Mouse (Mus musculus): ENCODE results near the gene Acat2. TPM values are rescaled to one million over a fixed set of nuclear protein-coding genes. Genes with fewer than 3 reads are reported as not detected.
"Not testable (repeated sequence)": the region's sequence is repeated elsewhere in the genome, so short reads cannot be mapped to it uniquely, and the experiment has no call there.

Acat2 gene
- polyA plus RNA-seq, 1 experiment from 2014 or later, result 188 TPM

DNA sequence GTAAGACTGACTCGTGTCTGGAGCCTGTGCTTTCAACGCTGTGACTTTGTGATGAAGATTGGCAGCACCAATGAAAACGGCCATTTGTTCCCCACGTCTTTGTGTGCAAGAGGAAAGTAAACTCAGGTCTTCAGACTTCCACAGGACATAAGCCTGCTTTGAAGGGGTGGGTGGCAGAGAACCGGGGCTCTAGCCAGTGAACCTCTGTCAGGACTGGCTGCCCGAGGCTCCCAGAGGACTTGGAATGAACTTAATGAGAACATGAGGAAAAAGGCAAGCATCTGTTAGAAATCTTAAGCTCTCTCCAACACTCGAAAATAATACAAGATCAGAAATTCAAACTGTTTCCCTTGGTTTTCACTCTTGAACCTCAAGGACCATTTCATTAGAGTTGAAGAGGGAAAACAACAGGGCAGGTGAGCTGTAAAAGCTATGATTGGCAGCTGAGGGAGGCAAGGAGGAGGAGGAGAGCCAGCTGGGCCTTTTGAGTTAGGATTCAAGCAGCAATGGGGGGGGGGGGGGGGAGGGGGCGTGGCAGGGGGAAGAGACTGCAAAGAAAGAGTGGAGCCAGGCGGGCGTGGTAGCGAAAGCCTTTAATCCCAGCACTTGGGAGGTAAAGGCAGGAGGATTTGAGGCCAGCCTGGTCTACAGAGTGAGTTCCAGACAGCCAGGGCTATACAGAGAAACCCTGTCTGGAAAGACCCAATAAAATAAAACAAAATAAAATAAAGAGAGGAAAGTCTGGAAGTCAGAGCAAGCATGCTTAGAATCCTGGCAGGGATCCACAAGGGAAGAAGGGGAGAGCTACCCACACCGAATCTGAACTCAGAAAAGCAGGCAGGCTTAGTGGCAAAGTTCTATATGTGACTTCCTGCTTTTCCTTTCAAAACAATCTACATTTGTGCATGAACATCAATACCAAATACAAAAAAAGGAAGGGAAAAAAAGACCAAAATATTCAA lies 56.9 kb downstream of the Acat2 start:
- Histone ChIP-seq H3K9ac (replicated peaks; ENCODE audit: low read depth, low read length) (no peak overlapping the region), H3K27ac (ENCODE audit: low read depth, low read length) (no peak overlapping the region), H3K27me3 (ENCODE audit: control insufficient read depth, insufficient read depth, low read length) (no peaks in the 10 kb centered on the region), H3K4me1 (ENCODE audit: control insufficient read depth, insufficient read depth, low read length) (no peaks in the 10 kb centered on the region), H3K4me2 (ENCODE audit: low read depth, low read length) (no peak overlapping the region), H3K36me3 (ENCODE audit: control insufficient read depth, insufficient read depth, low read length) (0 out of 2 replicates have a peak, but pooled peaks cover 6% of the 10 kb centered on the region), H3K9me3 (ENCODE audit: control insufficient read depth, low read length) (no peaks in the 10 kb centered on the region), H3K4me3 (ENCODE audit: low read depth, low read length) (no peak overlapping the region)
- WGBS, result 40% methylated on average over 11 of the region's 12 CpGs
- no peak for ATAC-seq (ENCODE audit: low read depth)

DNA sequence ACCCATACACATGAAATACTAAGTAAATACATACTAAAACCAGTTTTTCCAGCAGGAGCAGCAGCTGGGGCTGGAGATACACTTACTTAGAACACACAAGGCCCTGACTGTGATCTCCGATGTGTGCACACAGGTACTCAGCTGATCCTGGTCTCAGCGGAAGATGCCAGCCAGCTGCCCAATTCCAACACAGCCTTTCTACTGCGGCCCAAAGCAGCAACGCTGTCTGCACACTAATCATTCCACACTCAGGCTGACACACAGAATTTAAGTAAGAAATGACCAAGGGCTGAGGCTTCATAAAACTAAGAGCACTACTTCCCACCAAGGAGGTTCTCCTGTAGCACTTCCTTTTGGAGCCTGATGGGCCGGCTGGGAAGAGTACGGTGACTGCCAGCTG lies 58.3 kb downstream of the Acat2 start:
- H3K27ac ChIP-seq (ENCODE audit: low read depth, low read length), result no peak overlapping the region
- no peak overlapping the region for H3K4me3 ChIP-seq (ENCODE audit: low read depth, low read length)
- 96% methylated on average over 6 of the region's 6 CpGs for WGBS
- no peaks in the 10 kb centered on the region for H3K9me3 ChIP-seq (ENCODE audit: control insufficient read depth, low read length)
- H3K27me3 ChIP-seq (ENCODE audit: control insufficient read depth, insufficient read depth, low read length), result no peaks in the 10 kb centered on the region
- H3K9ac ChIP-seq (replicated peaks; ENCODE audit: low read depth, low read length), result no peak overlapping the region
- 0 out of 2 replicates have a peak, but pooled peaks cover 6% of the 10 kb centered on the region for H3K36me3 ChIP-seq (ENCODE audit: control insufficient read depth, insufficient read depth, low read length)
- no peak overlapping the region for H3K4me2 ChIP-seq (ENCODE audit: low read depth, low read length)
- no peaks in the 10 kb centered on the region for H3K4me1 ChIP-seq (ENCODE audit: control insufficient read depth, insufficient read depth, low read length)
- ATAC-seq (ENCODE audit: low read depth), result no peak

DNA sequence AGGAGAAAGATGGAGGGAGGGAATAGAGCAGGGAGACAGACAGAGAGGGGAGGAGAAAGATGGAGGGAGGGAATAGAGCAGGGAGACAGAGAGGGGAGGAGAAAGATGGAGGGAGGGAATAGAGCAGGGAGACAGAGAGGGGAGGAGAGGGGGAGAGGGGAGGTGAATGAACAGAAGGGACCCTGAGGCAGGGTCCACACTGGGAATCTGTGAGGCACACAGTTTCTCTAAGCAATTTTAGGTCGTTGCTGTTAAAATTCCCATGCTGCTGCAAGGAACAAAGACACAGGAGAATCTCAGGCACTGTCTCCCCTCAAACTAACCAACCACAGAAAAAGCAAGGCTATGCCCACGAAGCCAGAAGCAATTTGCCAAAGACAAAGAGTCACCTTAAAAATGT lies 61.9 kb downstream of the Acat2 start:
- H3K9ac ChIP-seq (replicated peaks; ENCODE audit: low read depth, low read length); H3K27ac ChIP-seq (ENCODE audit: low read depth, low read length); H3K9me3 ChIP-seq (ENCODE audit: control insufficient read depth, low read length); H3K36me3 ChIP-seq (ENCODE audit: control insufficient read depth, insufficient read depth, low read length); H3K27me3 ChIP-seq (ENCODE audit: control insufficient read depth, insufficient read depth, low read length); H3K4me3 ChIP-seq (ENCODE audit: low read depth, low read length); H3K4me2 ChIP-seq (ENCODE audit: low read depth, low read length); ATAC-seq (ENCODE audit: low read depth); H3K4me1 ChIP-seq (ENCODE audit: control insufficient read depth, insufficient read depth, low read length): not testable (repeated sequence)
- WGBS, result 43% methylated on average over 2 of the region's 2 CpGs

DNA sequence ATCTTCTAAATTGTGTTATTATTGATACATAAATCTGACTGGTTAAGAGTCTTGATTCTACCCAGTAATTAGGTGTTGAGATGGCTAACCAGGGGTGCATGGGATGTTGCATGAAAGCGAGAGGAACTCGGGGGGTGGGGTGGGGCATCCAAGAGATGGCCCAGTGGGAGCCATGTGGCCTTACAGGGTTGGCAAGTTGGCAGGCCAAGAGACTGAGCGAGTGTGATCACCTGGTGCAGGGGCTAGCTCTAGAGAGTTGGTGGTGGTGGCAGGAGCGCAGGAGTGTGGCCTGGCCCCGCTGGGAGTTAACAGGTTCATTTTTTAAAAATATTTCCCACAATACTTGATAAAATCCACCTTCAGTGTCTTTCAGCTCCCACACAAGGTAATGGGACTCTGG lies 62.9 kb downstream of the Acat2 start:
- peak; percentile 38; the same call in 1 of the 2 replicates for ATAC-seq (ENCODE audit: low read depth)
- Histone ChIP-seq H3K4me1 (ENCODE audit: control insufficient read depth, insufficient read depth, low read length) (no peaks in the 10 kb centered on the region), H3K27ac (ENCODE audit: low read depth, low read length) (no peak overlapping the region), H3K4me2 (ENCODE audit: low read depth, low read length) (no peak overlapping the region), H3K9ac (replicated peaks; ENCODE audit: low read depth, low read length) (no peak overlapping the region), H3K9me3 (ENCODE audit: control insufficient read depth, low read length) (no peaks in the 10 kb centered on the region), H3K4me3 (ENCODE audit: low read depth, low read length) (no peak overlapping the region), H3K36me3 (ENCODE audit: control insufficient read depth, insufficient read depth, low read length) (no peaks in the 10 kb centered on the region), H3K27me3 (ENCODE audit: control insufficient read depth, insufficient read depth, low read length) (no peaks in the 10 kb centered on the region)
- 92% methylated on average over 5 of the region's 5 CpGs for WGBS

Other genes starting within 250 kb of the Acat2 start
- 9.6 and 14.8 TPM in 2 replicates for gene Igf2r, start 191.1 kb downstream of the Acat2 start, polyA plus RNA-seq (2014; fragmentation: Nextera tagmentation; extraction: Ambion mirVana)
- gene Mas1, start 92.6 kb downstream of the Acat2 start, polyA plus RNA-seq (2014; fragmentation: Nextera tagmentation; extraction: Ambion mirVana), result 0.28 and 0.66 TPM in 2 replicates
- not detected in 2 replicates for gene Mrgprh, start 84.7 kb downstream of the Acat2 start, polyA plus RNA-seq (2014; fragmentation: Nextera tagmentation; extraction: Ambion mirVana)
- gene Pnldc1, start 50.5 kb downstream of the Acat2 start, polyA plus RNA-seq (2014; fragmentation: Nextera tagmentation; extraction: Ambion mirVana), result 1.6 and 2.0 TPM in 2 replicates
- 375 and 416 TPM in 2 replicates for gene Tcp1, start 45.0 kb downstream of the Acat2 start, polyA plus RNA-seq (2014; fragmentation: Nextera tagmentation; extraction: Ambion mirVana)
- gene Mrpl18, start 44.4 kb downstream of the Acat2 start, polyA plus RNA-seq (2014; fragmentation: Nextera tagmentation; extraction: Ambion mirVana), result 128 and 133 TPM in 2 replicates
- 1.3 and 1.4 TPM in 2 replicates for gene Acat3, start 20.1 kb downstream of the Acat2 start, polyA plus RNA-seq (2014; fragmentation: Nextera tagmentation; extraction: Ambion mirVana)
- 119 and 126 TPM in 2 replicates for gene Wtap, start 33.4 kb upstream of the Acat2 start, polyA plus RNA-seq (2014; fragmentation: Nextera tagmentation; extraction: Ambion mirVana)
- gene Sod2, start 46.1 kb upstream of the Acat2 start, polyA plus RNA-seq (2014; fragmentation: Nextera tagmentation; extraction: Ambion mirVana), result 167 and 173 TPM in 2 replicates
- not detected in 2 replicates for gene Gpr31b, start 91.5 kb upstream of the Acat2 start, polyA plus RNA-seq (2014; fragmentation: Nextera tagmentation; extraction: Ambion mirVana)
- gene Tcp10b, start 100.4 kb upstream of the Acat2 start, polyA plus RNA-seq (2014; fragmentation: Nextera tagmentation; extraction: Ambion mirVana), result 0.17 and 0.42 TPM in 2 replicates
- not detected in 2 replicates for gene Unc93a, start 171.1 kb upstream of the Acat2 start, polyA plus RNA-seq (2014; fragmentation: Nextera tagmentation; extraction: Ambion mirVana)